Mouse (Mus musculus): ENCODE data around the gene Snu13. TPM values are rescaled to one million over a fixed set of nuclear protein-coding genes. Genes with fewer than 3 reads are reported as not detected.
A peak's percentile ranks its signal among the peaks of the same experiment; 100 is the strongest.

The Snu13 gene
- total RNA-seq, 4 experiments from 2014 or later, result 98.4 to 120 (median 115) TPM

DNA sequence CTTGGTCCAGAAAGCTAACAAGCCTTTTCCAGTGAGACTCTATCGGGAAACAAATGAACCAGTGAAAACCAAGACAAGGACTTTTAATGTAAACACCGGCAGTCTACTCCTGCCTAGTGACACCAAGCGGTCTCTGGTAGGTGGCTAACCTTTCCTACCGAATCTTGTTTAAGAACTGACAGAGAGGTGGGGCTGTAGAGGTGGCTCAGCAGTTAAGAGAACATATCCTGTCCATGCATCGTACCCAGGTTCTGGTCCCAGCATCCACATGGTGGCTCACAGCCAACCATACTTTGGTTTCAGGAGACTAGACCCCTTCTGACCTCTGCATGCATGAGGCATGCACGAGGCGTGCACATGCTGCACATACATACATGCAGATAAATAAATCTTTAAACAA, 20.1 kb downstream of the Snu13 start:
- no peak for DNase-seq (ENCODE audit: low spot score in 2 of 2)

DNA sequence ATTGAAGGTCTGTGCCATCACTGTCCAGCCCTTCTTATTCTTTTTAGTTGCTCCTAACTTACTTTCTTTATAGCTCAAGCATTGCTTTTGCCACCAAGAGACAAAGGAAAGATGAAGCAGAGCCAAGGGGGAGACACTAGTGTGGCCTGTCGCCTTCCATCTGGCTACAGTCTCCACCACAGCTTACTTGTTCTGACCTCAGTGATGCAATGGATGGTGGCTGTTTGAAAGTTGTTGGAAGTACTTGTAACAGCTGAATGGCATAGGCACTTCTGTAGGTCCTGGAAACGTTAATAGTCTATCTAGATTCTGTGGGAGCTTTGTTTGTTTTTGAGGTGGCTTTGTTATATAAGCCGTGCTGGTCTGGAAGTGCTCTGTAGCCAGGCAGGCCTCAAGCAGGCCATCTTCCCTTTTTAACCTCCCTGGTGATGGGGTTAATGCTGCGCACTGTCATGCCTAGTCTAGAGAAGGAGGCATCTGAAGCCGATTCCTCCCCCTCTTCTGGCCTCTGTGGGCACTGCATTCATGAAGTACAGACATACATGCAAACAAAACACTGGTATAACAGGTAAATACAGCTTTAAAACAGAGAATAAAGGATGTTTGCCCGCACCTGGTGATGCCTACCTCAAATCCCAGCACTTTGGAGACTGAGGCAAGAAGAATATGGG, 23.3 kb downstream of the Snu13 start:
- no peak for DNase-seq (ENCODE audit: low spot score in 2 of 2)

DNA sequence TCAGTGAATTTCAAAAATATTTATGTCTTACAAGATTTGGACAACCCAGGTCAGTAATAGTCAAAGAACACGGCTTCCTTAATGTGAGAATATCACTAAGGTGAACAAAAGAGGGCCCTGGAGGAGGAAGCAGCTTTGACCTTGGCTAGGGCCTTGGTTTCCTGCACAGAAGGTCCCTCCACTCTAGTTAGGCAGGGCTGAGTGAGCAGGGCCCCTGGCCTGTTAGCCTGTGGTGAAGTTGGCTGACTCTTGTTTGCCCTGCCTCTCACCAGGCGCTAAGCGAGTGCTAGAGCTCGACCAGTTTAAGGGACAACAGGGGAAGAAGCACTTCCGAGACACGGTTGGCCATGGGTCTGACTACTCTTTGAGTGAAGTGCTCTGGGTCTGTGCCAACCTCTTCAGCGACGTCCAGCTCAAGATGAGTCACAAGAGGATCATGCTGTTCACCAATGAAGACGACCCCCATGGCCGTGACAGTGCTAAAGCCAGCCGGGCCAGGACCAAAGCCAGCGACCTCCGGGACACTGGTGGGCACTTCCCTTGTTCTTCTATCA, 24.8 kb downstream of the Snu13 start:
- no peak for DNase-seq (ENCODE audit: low spot score in 2 of 2)

DNA sequence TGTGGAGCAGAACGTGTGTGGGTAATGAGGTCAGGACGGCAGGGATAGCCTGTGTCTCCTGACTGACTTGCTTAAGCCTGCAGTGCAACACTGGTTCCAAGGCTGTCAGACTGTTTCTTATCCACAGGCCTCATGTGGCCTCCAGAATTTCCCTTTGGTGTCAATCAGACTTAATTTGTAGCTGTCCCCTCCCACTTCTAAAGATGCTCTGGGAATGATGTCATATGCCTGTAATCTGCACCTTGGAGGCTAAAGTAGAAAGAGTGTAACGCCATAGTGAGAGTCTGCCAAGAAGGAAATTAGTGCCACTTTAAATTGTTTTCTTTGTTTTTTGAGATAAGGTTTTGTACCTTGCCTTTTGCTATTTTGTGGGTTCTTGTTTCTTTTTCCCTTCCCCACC, 28.1 kb downstream of the Snu13 start:
- DNase-seq (ENCODE audit: low spot score in 2 of 2), result no peak

DNA sequence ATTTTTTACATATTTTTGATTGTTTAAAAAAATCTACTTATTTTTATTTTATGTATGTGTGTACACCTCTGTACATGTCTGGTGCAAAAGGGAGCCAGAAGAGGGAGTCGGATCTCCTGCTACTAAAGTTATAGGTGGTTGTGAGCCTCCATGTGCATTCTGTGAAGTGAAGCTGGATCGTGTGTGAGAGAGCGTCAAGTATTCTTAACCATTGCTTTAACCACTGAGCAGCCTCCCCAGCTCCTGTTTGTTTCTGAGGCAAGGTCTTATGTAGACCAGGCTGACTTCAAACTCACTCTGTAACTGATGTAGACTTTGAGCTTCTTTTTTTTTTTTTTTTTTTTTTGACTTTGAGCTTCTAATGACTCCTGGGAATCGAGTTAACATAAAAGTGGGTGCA, 29.9 kb downstream of the Snu13 start:
- DNase-seq (ENCODE audit: low spot score in 2 of 2), result no peak

DNA sequence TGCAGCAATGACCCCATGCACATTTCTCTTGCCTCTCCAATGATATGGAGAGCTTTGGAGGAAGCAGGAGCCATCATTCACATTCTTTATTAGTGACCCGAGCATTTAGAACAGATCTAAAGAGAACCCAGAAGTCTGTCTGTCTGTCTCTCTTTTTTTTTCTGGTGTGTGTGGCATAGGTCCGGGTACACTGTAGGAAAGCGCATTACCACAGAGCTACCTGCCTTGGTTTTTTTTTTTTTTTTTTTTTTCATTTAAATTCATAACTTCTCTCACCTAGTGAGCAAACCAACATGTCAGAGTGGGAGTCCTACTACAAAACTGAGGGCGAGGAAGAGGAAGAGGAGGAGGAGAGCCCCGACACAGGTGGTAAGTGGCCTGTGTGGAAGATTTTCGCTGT, 30.6 kb downstream of the Snu13 start:
- DNase-seq (ENCODE audit: low spot score in 2 of 2), result no peak

DNA sequence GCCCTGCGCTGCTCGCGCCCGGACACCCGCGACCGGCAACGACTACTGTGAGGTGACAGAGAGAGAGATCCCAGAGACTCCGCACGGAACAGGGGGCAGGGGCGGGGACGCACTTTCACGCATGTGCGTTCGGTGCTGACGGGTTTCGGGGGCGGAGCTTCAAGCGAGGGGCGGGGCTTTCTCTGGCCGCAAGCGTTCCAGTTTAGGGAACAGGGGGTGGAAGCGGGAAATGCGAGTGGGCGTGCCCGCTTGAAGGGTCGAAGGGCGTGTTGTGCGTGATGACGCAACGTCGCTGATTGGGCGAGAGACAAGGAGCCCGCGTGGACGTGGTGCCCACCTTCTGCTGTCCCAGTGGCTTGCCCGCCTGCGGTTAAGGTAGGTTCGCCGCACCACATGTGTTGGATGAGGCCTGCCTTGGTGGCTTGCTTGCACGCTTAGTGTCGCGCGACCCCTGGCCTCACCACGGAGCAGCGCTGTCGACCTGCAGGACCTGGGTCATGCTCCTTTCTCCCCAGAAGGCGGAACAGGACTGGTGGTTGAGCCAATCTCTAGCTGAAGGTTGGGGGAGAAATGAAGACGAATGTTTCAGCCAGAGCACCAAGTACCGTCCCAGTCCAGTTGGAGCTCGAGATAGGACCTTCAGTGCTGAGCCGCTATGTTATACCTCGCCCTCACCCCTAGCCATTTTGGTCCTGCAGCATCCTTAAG, 31.1 kb downstream of the Snu13 start:
- DNase-seq (ENCODE audit: low spot score in 2 of 2), result peak; percentile 99 to 100

DNA sequence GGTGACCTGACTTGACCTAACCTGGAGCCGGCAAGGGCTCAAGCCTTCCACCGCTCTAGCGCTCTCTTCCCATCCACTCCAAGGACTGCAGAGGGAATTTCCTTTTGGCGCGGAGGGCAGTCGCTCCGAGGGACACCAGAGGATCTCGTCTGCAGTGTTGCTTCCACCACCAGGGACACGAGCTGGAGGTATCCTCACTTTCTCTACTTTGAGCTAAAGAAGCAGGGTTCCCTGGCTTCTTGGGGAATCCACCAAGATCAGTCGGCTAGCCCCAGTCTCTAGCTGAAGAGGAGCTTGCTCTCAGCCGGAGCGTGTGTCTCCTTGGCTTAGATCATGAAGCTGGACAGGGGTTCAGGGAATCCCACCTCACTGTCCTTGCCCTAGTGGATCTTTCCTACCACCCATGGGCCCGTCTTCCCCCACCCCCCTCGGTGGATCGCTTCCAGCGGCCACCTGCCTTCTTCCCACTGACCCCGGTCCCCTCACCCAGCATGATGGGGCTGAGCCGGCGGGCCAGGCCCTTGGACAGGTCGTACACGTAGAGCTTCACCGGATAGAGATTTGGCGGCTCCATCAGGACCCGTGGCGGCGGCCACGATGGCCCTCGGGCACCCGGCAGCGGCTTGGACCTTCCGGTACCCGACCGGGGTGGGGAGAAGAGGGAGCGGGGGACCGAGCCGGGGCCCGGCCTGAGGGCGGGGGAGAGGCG, 31.9 kb downstream of the Snu13 start:
- DNase-seq (ENCODE audit: low spot score in 2 of 2), result peak in 1 of 2 experiments; percentile 25

DNA sequence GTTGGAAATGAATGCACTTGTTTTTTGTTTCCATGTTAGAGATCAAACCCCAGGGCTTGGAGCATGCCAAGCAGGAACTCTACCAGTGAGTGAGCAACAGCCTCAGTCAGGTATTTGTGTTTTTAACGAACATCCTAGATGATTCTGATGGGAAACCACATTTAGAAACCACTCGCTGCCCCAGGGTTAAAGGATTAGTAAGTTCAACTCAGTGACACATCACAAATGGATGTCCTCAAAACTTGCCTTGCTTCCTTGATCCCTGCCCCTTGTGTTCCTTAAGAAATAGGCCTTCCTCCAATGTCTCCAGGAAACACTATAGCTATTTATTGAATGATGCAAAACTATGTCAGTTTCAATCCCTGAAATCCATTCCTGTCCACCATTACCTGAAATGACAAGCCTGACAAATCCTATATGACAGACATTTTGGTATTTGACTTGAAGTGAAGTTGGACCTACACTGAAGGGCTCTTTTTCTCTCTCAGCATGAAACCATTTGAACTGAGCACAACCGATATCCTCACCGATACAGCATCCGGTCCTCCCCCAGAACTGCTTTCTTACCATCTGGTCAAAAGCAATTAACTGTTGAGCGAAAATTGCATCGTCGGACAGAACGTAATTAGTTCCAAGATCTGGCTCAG, 32.5 kb downstream of the Snu13 start:
- DNase-seq (ENCODE audit: low spot score in 2 of 2), result no peak

DNA sequence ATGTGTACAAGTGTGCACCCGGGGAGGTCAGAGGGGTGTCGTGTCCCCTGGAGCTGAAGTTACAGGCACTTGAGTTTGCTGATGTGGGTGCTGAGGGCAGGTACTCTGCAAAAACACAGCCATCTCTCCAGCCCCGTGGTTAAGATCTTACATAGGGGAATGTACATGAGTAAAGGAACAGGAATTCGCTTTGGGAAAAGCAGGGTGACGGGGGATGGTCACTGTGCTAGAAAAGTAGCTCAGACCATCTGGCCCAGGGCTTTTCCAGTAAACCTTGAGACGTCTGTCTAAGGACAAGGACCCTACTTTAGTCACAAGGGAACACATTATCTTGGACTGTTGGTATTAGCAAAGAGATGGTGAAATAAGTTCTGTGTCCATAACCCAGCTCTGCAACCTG, 35.5 kb downstream of the Snu13 start:
- no peak for DNase-seq (ENCODE audit: low spot score in 2 of 2)

DNA sequence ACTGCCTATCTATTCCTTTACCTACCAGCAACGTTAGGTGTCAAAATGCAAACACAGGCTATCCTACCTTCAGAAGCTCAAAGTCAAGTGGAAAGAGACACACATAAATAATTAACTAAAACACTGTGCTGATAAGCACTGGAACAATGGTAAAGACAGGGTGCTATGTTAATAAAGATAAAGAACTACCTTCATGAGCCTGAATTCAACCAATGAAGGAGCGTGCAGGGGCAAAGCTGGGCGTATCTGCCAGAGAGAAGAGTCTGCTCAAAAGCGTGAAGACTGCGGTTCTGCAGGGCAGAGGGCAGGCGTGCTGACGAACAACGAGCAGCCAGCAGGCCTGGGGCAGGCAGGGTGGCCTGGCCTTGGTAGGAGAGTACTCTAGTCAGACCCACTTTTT, 43.1 kb downstream of the Snu13 start:
- no peak for DNase-seq (ENCODE audit: low spot score in 2 of 2)

DNA sequence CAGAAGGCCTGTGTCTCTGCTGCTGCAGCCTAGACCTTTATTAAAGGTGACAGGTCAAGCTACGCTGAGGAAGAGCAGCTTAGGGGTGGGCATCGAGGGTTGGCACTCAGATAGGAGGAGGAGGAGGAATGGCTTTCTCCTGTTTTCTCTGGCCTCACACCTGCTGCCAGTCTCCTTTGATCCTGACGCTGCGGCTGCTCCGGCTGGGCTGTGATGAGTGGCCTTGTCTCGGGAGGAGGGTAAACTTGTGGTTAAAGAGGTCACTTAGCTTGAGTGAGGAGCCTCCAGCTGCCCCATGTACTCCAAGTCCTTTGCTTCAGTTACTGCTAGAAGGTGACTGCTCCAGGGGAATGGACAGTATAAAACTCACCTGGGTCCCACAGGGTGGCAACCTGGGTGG, 53.4 kb downstream of the Snu13 start:
- no peak for DNase-seq (ENCODE audit: low spot score in 2 of 2)

DNA sequence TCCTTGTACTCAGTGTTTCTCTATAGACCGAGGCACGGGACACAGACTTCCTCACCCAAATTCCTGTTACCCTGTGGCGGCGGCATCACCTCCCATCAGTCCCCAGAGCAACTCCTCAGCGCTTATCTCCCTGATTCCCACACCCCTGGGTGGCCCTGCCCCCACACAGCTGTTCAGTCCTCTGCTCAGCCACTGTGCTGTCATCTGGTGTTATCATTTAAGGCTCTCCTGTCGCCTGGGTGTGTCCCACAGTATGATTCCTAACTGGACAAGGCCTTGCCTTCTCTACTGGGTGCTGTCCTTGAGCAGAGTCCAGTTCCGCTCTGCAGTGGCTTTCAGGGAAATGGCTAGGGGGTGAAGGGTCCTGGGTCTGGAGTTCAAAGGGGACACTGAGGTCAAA, 56.8 kb downstream of the Snu13 start:
- DNase-seq (ENCODE audit: low spot score in 2 of 2), result no peak

Other genes with a start within 250 kb of the Snu13 start
- gene Tef, start 245.2 kb downstream of the Snu13 start, total RNA-seq (2022), result 100 to 1,000 TPM; 227 to 350 (median 284) TPM
- 10 to 100 TPM; 24.8 to 39.6 (median 30.6) TPM for gene Tob2, start 188.8 kb downstream of the Snu13 start, total RNA-seq (2022)
- 10 to 100 TPM; 35.7 to 44.3 (median 36.7) TPM for gene Phf5a, start 175.7 kb downstream of the Snu13 start, total RNA-seq (2022)
- 100 to 1,000 TPM; 456 to 502 (median 473) TPM for gene Aco2, start 175.3 kb downstream of the Snu13 start, total RNA-seq (2022)
- gene Polr3h, start 121.4 kb downstream of the Snu13 start, total RNA-seq (2022), result 10 to 100 TPM; 39.5 to 50.1 (median 47.8) TPM
- gene Csdc2, start 110.8 kb downstream of the Snu13 start, total RNA-seq (2022), result 10 to 100 TPM; 63.2 to 67.4 (median 65.9) TPM
- gene Pmm1, start 86.7 kb downstream of the Snu13 start, total RNA-seq (2022), result 100 to 1,000 TPM; 190 to 206 (median 199) TPM
- not detected for gene 1700029P11Rik, start 67.1 kb downstream of the Snu13 start, total RNA-seq (2022)
- gene Xrcc6, start 59.8 kb downstream of the Snu13 start, total RNA-seq (2022), result 10 to 100 TPM; 27.4 to 35.4 (median 28.9) TPM
- 100 to 1,000 TPM in 2 of 4 experiments, 10 to 100 TPM in 2; 90.4 to 112 (median 101) TPM for gene Desi1, start 13.7 kb downstream of the Snu13 start, total RNA-seq (2022)
- not detected for gene 4930407I10Rik, start 11.6 kb upstream of the Snu13 start, total RNA-seq (2022)
- under 1 TPM; 0.35 to 0.87 (median 0.66) TPM for gene Mei1, start 22.4 kb upstream of the Snu13 start, total RNA-seq (2022)
- 10 to 100 TPM; 10.4 to 14.3 (median 13.0) TPM for gene Ccdc134, start 80.3 kb upstream of the Snu13 start, total RNA-seq (2022)
- 100 to 1,000 TPM; 175 to 214 (median 189) TPM for gene Srebf2, start 99.6 kb upstream of the Snu13 start, total RNA-seq (2022)
- gene Shisa8, start 165.2 kb upstream of the Snu13 start, total RNA-seq (2022), result 1 to 10 TPM; 1.6 to 3.5 (median 2.0) TPM
- under 1 TPM in 2 of 4 experiments, not detected in 2; 0.69 to 0.80 TPM for gene Tnfrsf13c, start 176.8 kb upstream of the Snu13 start, total RNA-seq (2022)
- 1 to 10 TPM; 2.6 to 4.8 (median 4.4) TPM for gene Cenpm, start 197.2 kb upstream of the Snu13 start, total RNA-seq (2022)
- gene 1500009C09Rik, start 204.8 kb upstream of the Snu13 start, total RNA-seq (2022), result 100 to 1,000 TPM in 3 of 4 experiments, 10 to 100 TPM in 1; 91.7 to 112 (median 104) TPM
- gene Sept3, start 227.3 kb upstream of the Snu13 start, total RNA-seq (2022), result 100 to 1,000 TPM; 583 to 608 (median 584) TPM

Data from layer of hippocampus, adult 8-10 months (tissue).